Mouse (Mus musculus): ENCODE data around the gene Matn4. TPM values are rescaled to one million over a fixed set of nuclear protein-coding genes. Genes with fewer than 3 reads are reported as not detected.

Gene Matn4
- polyA plus RNA-seq, 1 experiment, result 0.93 TPM

- Histone ChIP-seq H3K36me3 (ENCODE audit: control insufficient read depth, insufficient read depth, low read length, poor library complexity, severe bottlenecking) (peaks cover 32% of the 10 kb centered on the region), H3K27me3 (ENCODE audit: control insufficient read depth, insufficient read depth, low read length, poor library complexity, severe bottlenecking) (no peaks in the 10 kb centered on the region), H3K4me1 (ENCODE audit: control insufficient read depth, insufficient read depth, low read length) (peaks cover 18% of the 10 kb centered on the region), H3K9me3 (replicated peaks; ENCODE audit: control insufficient read depth, insufficient read depth, low read length, poor library complexity, severe bottlenecking) (no peaks in the 10 kb centered on the region), H3K9ac (ENCODE audit: low read depth, poor library complexity, severe bottlenecking) (0 out of 2 replicates have a peak overlapping the region, but pooled peaks have one; percentile 58), H3K4me3 (ENCODE audit: low read depth, low read length) (peak overlapping the region; percentile 9), H3K27ac (ENCODE audit: insufficient read depth, low read length) (peak overlapping the region; percentile 40)
- no peak for TF ChIP-seq CTCF (IDR thresholded peaks at IDR 0.05; ENCODE audit: low read depth, low read length)
- no peak for TF ChIP-seq POLR2A (IDR thresholded peaks at IDR 0.05; ENCODE audit: insufficient read depth, low read length)
- no peak for TF ChIP-seq EP300 (IDR thresholded peaks at IDR 0.05; ENCODE audit: insufficient read depth, low read depth, low read length)
Observed at GRCm38 (mm10) chr2:164429881-164430615, 25.1 kb upstream of the Matn4 start.

- H3K9ac ChIP-seq (ENCODE audit: low read depth, poor library complexity, severe bottlenecking), result no peak overlapping the region
Observed at GRCm38 (mm10) chr2:164428451-164428850, 23.5 kb upstream of the Matn4 start.

GRCm38 (mm10) chr2:164426952-164427351 lies 22.0 kb upstream of the Matn4 start:
- peaks cover 43% of the 10 kb centered on the region for H3K36me3 ChIP-seq (ENCODE audit: control insufficient read depth, insufficient read depth, low read length, poor library complexity, severe bottlenecking)
- no peak for TF ChIP-seq POLR2A (IDR thresholded peaks at IDR 0.05; ENCODE audit: insufficient read depth, low read length)
- TF ChIP-seq CTCF (IDR thresholded peaks at IDR 0.05; ENCODE audit: low read depth, low read length), result no peak
- TF ChIP-seq EP300 (IDR thresholded peaks at IDR 0.05; ENCODE audit: insufficient read depth, low read depth, low read length), result no peak
- no peak overlapping the region for H3K9ac ChIP-seq (ENCODE audit: low read depth, poor library complexity, severe bottlenecking)

More at GRCm38 (mm10) chr2:164428451-164428850, 23.5 kb upstream of the Matn4 start:
- H3K9me3 ChIP-seq (replicated peaks; ENCODE audit: control insufficient read depth, insufficient read depth, low read length, poor library complexity, severe bottlenecking), result no peaks in the 10 kb centered on the region
- peaks cover 14% of the 10 kb centered on the region for H3K4me1 ChIP-seq (ENCODE audit: control insufficient read depth, insufficient read depth, low read length)
- no peak overlapping the region for H3K4me3 ChIP-seq (ENCODE audit: low read depth, low read length)
- no peak overlapping the region for H3K27ac ChIP-seq (ENCODE audit: insufficient read depth, low read length)
- no peaks in the 10 kb centered on the region for H3K27me3 ChIP-seq (ENCODE audit: control insufficient read depth, insufficient read depth, low read length, poor library complexity, severe bottlenecking)
- H3K36me3 ChIP-seq (ENCODE audit: control insufficient read depth, insufficient read depth, low read length, poor library complexity, severe bottlenecking), result peaks cover 41% of the 10 kb centered on the region
- TF ChIP-seq POLR2A (IDR thresholded peaks at IDR 0.05; ENCODE audit: insufficient read depth, low read length), result no peak
- TF ChIP-seq CTCF (IDR thresholded peaks at IDR 0.05; ENCODE audit: low read depth, low read length), result no peak
- TF ChIP-seq EP300 (IDR thresholded peaks at IDR 0.05; ENCODE audit: insufficient read depth, low read depth, low read length), result no peak

GRCm38 (mm10) chr2:164426121-164426520 lies 21.2 kb upstream of the Matn4 start:
- no peaks in the 10 kb centered on the region for H3K27me3 ChIP-seq (ENCODE audit: control insufficient read depth, insufficient read depth, low read length, poor library complexity, severe bottlenecking)
- peaks cover 9% of the 10 kb centered on the region for H3K4me1 ChIP-seq (ENCODE audit: control insufficient read depth, insufficient read depth, low read length)
- no peak overlapping the region for H3K27ac ChIP-seq (ENCODE audit: insufficient read depth, low read length)
- no peak for TF ChIP-seq EP300 (IDR thresholded peaks at IDR 0.05; ENCODE audit: insufficient read depth, low read depth, low read length)
- TF ChIP-seq CTCF (IDR thresholded peaks at IDR 0.05; ENCODE audit: low read depth, low read length), result no peak
- TF ChIP-seq POLR2A (IDR thresholded peaks at IDR 0.05; ENCODE audit: insufficient read depth, low read length), result no peak
- H3K9ac ChIP-seq (ENCODE audit: low read depth, poor library complexity, severe bottlenecking), result no peak overlapping the region
- H3K36me3 ChIP-seq (ENCODE audit: control insufficient read depth, insufficient read depth, low read length, poor library complexity, severe bottlenecking), result peaks cover 43% of the 10 kb centered on the region
- no peaks in the 10 kb centered on the region for H3K9me3 ChIP-seq (replicated peaks; ENCODE audit: control insufficient read depth, insufficient read depth, low read length, poor library complexity, severe bottlenecking)
- no peak overlapping the region for H3K4me3 ChIP-seq (ENCODE audit: low read depth, low read length)

More at GRCm38 (mm10) chr2:164426952-164427351, 22.0 kb upstream of the Matn4 start:
- Histone ChIP-seq H3K27ac (ENCODE audit: insufficient read depth, low read length) (no peak overlapping the region), H3K4me1 (ENCODE audit: control insufficient read depth, insufficient read depth, low read length) (peaks cover 11% of the 10 kb centered on the region), H3K4me3 (ENCODE audit: low read depth, low read length) (no peak overlapping the region), H3K9me3 (replicated peaks; ENCODE audit: control insufficient read depth, insufficient read depth, low read length, poor library complexity, severe bottlenecking) (no peaks in the 10 kb centered on the region), H3K27me3 (ENCODE audit: control insufficient read depth, insufficient read depth, low read length, poor library complexity, severe bottlenecking) (no peaks in the 10 kb centered on the region)

GRCm38 (mm10) chr2:164425401-164425800 lies 20.4 kb upstream of the Matn4 start:
- TF ChIP-seq POLR2A (IDR thresholded peaks at IDR 0.05; ENCODE audit: insufficient read depth, low read length) (no peak), CTCF (IDR thresholded peaks at IDR 0.05; ENCODE audit: low read depth, low read length) (no peak), EP300 (IDR thresholded peaks at IDR 0.05; ENCODE audit: insufficient read depth, low read depth, low read length) (no peak)
- H3K4me1 ChIP-seq (ENCODE audit: control insufficient read depth, insufficient read depth, low read length), result peaks cover 7% of the 10 kb centered on the region
- no peaks in the 10 kb centered on the region for H3K27me3 ChIP-seq (ENCODE audit: control insufficient read depth, insufficient read depth, low read length, poor library complexity, severe bottlenecking)
- H3K4me3 ChIP-seq (ENCODE audit: low read depth, low read length), result no peak overlapping the region
- no peaks in the 10 kb centered on the region for H3K9me3 ChIP-seq (replicated peaks; ENCODE audit: control insufficient read depth, insufficient read depth, low read length, poor library complexity, severe bottlenecking)
- H3K27ac ChIP-seq (ENCODE audit: insufficient read depth, low read length), result no peak overlapping the region
- peaks cover 43% of the 10 kb centered on the region for H3K36me3 ChIP-seq (ENCODE audit: control insufficient read depth, insufficient read depth, low read length, poor library complexity, severe bottlenecking)
- no peak overlapping the region for H3K9ac ChIP-seq (ENCODE audit: low read depth, poor library complexity, severe bottlenecking)

GRCm38 (mm10) chr2:164424406-164424805 lies 19.4 kb upstream of the Matn4 start:
- H3K4me1 ChIP-seq (ENCODE audit: control insufficient read depth, insufficient read depth, low read length), result peaks cover 7% of the 10 kb centered on the region
- H3K9ac ChIP-seq (ENCODE audit: low read depth, poor library complexity, severe bottlenecking), result no peak overlapping the region
- no peak overlapping the region for H3K4me3 ChIP-seq (ENCODE audit: low read depth, low read length)
- no peaks in the 10 kb centered on the region for H3K27me3 ChIP-seq (ENCODE audit: control insufficient read depth, insufficient read depth, low read length, poor library complexity, severe bottlenecking)
- no peak overlapping the region for H3K27ac ChIP-seq (ENCODE audit: insufficient read depth, low read length)
- TF ChIP-seq CTCF (IDR thresholded peaks at IDR 0.05; ENCODE audit: low read depth, low read length) (no peak), EP300 (IDR thresholded peaks at IDR 0.05; ENCODE audit: insufficient read depth, low read depth, low read length) (no peak), POLR2A (IDR thresholded peaks at IDR 0.05; ENCODE audit: insufficient read depth, low read length) (no peak)
- H3K36me3 ChIP-seq (ENCODE audit: control insufficient read depth, insufficient read depth, low read length, poor library complexity, severe bottlenecking), result peaks cover 39% of the 10 kb centered on the region
- H3K9me3 ChIP-seq (replicated peaks; ENCODE audit: control insufficient read depth, insufficient read depth, low read length, poor library complexity, severe bottlenecking), result no peaks in the 10 kb centered on the region
